Comparison of ENCODE assay signal across 7 mouse cellular contexts in genomic region chr4:134703835-134704546, GRCm38 (mm10). TPM values are rescaled to one million over a fixed set of nuclear protein-coding genes. Genes with fewer than 3 reads are reported as not detected.
DNase-seq lines count a peak whose midpoint lies in the region; ATAC-seq and TF ChIP-seq lines count a peak whose summit lies in the region.

Gene Man1c1 (minus strand): TSS chr4:134704290.

- H3K27ac ChIP-seq in embryonic facial prominence, embryonic 14.5 days (replicated peaks; ENCODE audit: low read depth, low read length): no peak within 1 kb of the TSS
- peak within 1 kb of the TSS; percentile 70 for H3K27ac ChIP-seq in heart, adult 2 months
- H3K27ac ChIP-seq in limb, embryonic 13.5 days: no peak within 1 kb of the TSS
- peak within 1 kb of the TSS; percentile 58 for H3K27ac ChIP-seq in midbrain, embryonic 16.5 days (ENCODE audit: low read length)

- H3K4me2 ChIP-seq in embryonic facial prominence, embryonic 14.5 days (ENCODE audit: low read depth, low read length): peak within 1 kb of the TSS; percentile 100
- peak within 1 kb of the TSS; percentile 99 for H3K4me2 ChIP-seq in limb, embryonic 13.5 days (replicated peaks)
- peak within 1 kb of the TSS; percentile 96 for H3K4me2 ChIP-seq in midbrain, embryonic 16.5 days (ENCODE audit: low read length)

- WGBS in embryonic facial prominence, embryonic 14.5 days: 0% methylated on average over 9 of the region's 81 CpGs
- under 1% methylated on average over 80 of the region's 81 CpGs for WGBS in heart, adult 2 months
- under 1% methylated on average over 71 of the region's 81 CpGs for WGBS in limb, embryonic 13.5 days
- WGBS in midbrain, embryonic 16.5 days: under 1% methylated on average over 50 of the region's 81 CpGs

- DNase-seq in adrenal gland, postnatal 4 days (ENCODE audit: low spot score in 2 of 2): peak; percentile 98 to 99
- peak; percentile 98 for DNase-seq in embryonic facial prominence, embryonic 14.5 days (ENCODE audit: low spot score)
- DNase-seq in heart, adult 2 months: peak; percentile 99
- peak; percentile 97 to 98 for DNase-seq in kidney, adult 8-10 months
- DNase-seq in spleen, postnatal 10 days (ENCODE audit: low spot score in 2 of 2): peak; percentile 91 to 97

- intact Hi-C loops in heart, adult 2 months (cut with DNase I): loop anchor here (2.0 kb wide), 1 partner anchor 121 kb away; no protein-coding TSS in a partner anchor

- no peaks in the 10 kb centered on the region for H3K9me3 ChIP-seq in embryonic facial prominence, embryonic 14.5 days (ENCODE audit: control insufficient read depth, low read length)
- no peaks in the 10 kb centered on the region for H3K9me3 ChIP-seq in limb, embryonic 13.5 days
- no peaks in the 10 kb centered on the region for H3K9me3 ChIP-seq in midbrain, embryonic 16.5 days (replicated peaks; ENCODE audit: control insufficient read depth, low read length, poor library complexity, severe bottlenecking)

- ATAC-seq in embryonic facial prominence, embryonic 14.5 days (ENCODE audit: low read depth): peak; percentile 96
- peak; percentile 94 for ATAC-seq in limb, embryonic 13.5 days (ENCODE audit: low FRiP score, low read depth)
- peak; percentile 95 for ATAC-seq in midbrain, embryonic 16.5 days

- H3K36me3 ChIP-seq in embryonic facial prominence, embryonic 14.5 days (ENCODE audit: control insufficient read depth, insufficient read depth, low read length): no peaks in the 10 kb centered on the region
- no peaks in the 10 kb centered on the region for H3K36me3 ChIP-seq in heart, adult 2 months (ENCODE audit: control insufficient read depth, insufficient read depth, low read length)
- H3K36me3 ChIP-seq in limb, embryonic 13.5 days: no peaks in the 10 kb centered on the region
- no peaks in the 10 kb centered on the region for H3K36me3 ChIP-seq in midbrain, embryonic 16.5 days (ENCODE audit: control insufficient read depth, insufficient read depth, low read length)

- peaks cover 2% of the 10 kb centered on the region; the same call in 1 of the 2 replicates for H3K79me2 ChIP-seq in heart, adult 2 months (replicated peaks; ENCODE audit: control insufficient read depth, insufficient read depth, low read length)

- no peak; the same call in 1 of the 2 replicates for TF ChIP-seq CTCF in heart, adult 2 months (IDR thresholded peaks at IDR 0.05)

- peaks cover 25% of the 10 kb centered on the region for H3K27me3 ChIP-seq in embryonic facial prominence, embryonic 14.5 days (replicated peaks; ENCODE audit: control insufficient read depth, insufficient read depth, low read length)
- no peaks in the 10 kb centered on the region for H3K27me3 ChIP-seq in heart, adult 2 months (ENCODE audit: control insufficient read depth, insufficient read depth, low read length)
- H3K27me3 ChIP-seq in limb, embryonic 13.5 days: peaks cover 31% of the 10 kb centered on the region
- peaks cover 2% of the 10 kb centered on the region for H3K27me3 ChIP-seq in midbrain, embryonic 16.5 days (ENCODE audit: control insufficient read depth, insufficient read depth, low read depth, low read length)

- H3K4me1 ChIP-seq in embryonic facial prominence, embryonic 14.5 days (ENCODE audit: control insufficient read depth, insufficient read depth, low read length): peaks cover 11% of the 10 kb centered on the region; the same call in 1 of the 2 replicates
- peaks cover 8% of the 10 kb centered on the region for H3K4me1 ChIP-seq in heart, adult 2 months (ENCODE audit: control insufficient read depth, insufficient read depth, low read length)
- peaks cover 35% of the 10 kb centered on the region for H3K4me1 ChIP-seq in limb, embryonic 13.5 days
- peaks cover 35% of the 10 kb centered on the region for H3K4me1 ChIP-seq in midbrain, embryonic 16.5 days (ENCODE audit: control insufficient read depth, insufficient read depth, low read length)

- peak; percentile 68 for TF ChIP-seq POLR2A in heart, adult 2 months (IDR thresholded peaks at IDR 0.05; ENCODE audit: insufficient read depth, low read depth, low read length)

- H3K4me3 ChIP-seq in embryonic facial prominence, embryonic 14.5 days (ENCODE audit: low read depth, low read length): peak within 1 kb of the TSS; percentile 66
- peak within 1 kb of the TSS; percentile 75 for H3K4me3 ChIP-seq in heart, adult 2 months
- H3K4me3 ChIP-seq in limb, embryonic 13.5 days: peak within 1 kb of the TSS; percentile 65
- peak within 1 kb of the TSS; percentile 69 for H3K4me3 ChIP-seq in midbrain, embryonic 16.5 days (ENCODE audit: low read depth, low read length)

- peak within 1 kb of the TSS; percentile 75 for H3K9ac ChIP-seq in embryonic facial prominence, embryonic 14.5 days (ENCODE audit: low read depth, low read length)
- H3K9ac ChIP-seq in heart, adult 2 months (ENCODE audit: low read depth, low read length): peak within 1 kb of the TSS; percentile 88
- peak within 1 kb of the TSS; percentile 72 for H3K9ac ChIP-seq in limb, embryonic 13.5 days
- peak within 1 kb of the TSS; percentile 71 for H3K9ac ChIP-seq in midbrain, embryonic 16.5 days (ENCODE audit: low read depth, low read length)

- no peak for TF ChIP-seq EP300 in heart, adult 2 months (IDR thresholded peaks at IDR 0.05; ENCODE audit: insufficient read depth, low read depth, low read length)

RNA-seq across cellular contexts. Expression of gene Man1c1, which starts in this region (rescaled TPM):
- total RNA-seq in adrenal gland, postnatal 4 days (2021): 10 to 100 TPM; 28.6 to 29.6 TPM
- polyA plus RNA-seq in embryonic facial prominence, embryonic 14.5 days (2014; fragmentation: Nextera tagmentation; extraction: Ambion mirVana): 5.1 and 6.5 TPM in 2 replicates
- total RNA-seq in heart, adult 2 months (2021): 10 to 100 TPM; 24.8 to 28.4 TPM
- polyA plus RNA-seq in heart, adult 2 months (2012; rRNA removed): 14.1 and 17.6 TPM in 2 replicates
- 2.9 and 3.5 TPM in 2 replicates for polyA plus RNA-seq in limb, embryonic 13.5 days (2015; fragmentation: Nextera tagmentation; extraction: Ambion mirVana)
- 2.9 and 3.2 TPM in 2 replicates for polyA plus RNA-seq in midbrain, embryonic 16.5 days (2015; fragmentation: Nextera tagmentation; extraction: Ambion mirVana)

Comparison
In these comparisons a context has a peak if more than half of its experiments do, and no peak if none do; other contexts are left out.
1. H3K27ac ChIP-seq: peak in heart, adult 2 months (single experiment) and midbrain, embryonic 16.5 days (single experiment); none in embryonic facial prominence, embryonic 14.5 days (single experiment) and limb, embryonic 13.5 days (single experiment).
2. Peak in every context shown above with its lines, with median percentiles within 50 percentile points of each other: DNase-seq, ATAC-seq, H3K4me2 ChIP-seq, H3K4me3 ChIP-seq and H3K9ac ChIP-seq.